28 mouse cellular contexts compared by ENCODE assay signal in genomic region chr7:16344598-16344997, GRCm38 (mm10). TPM values are rescaled to one million over a fixed set of nuclear protein-coding genes. Genes with fewer than 3 reads are reported as not detected.
A peak's percentile ranks its signal among the peaks of the same experiment; 100 is the strongest.
DNase-seq lines count a peak whose midpoint lies in the region; ATAC-seq and TF ChIP-seq lines count a peak whose summit lies in the region.
"Had no signal": no experiment of that assay in that cellular context is flagged by ENCODE, and none has a peak within 500 bp of the region (broad histone marks: within the 10 kb centered on the region; RNA-seq: fewer than 3 reads in every experiment).

No protein-coding gene starts in this region.

- H3K27ac ChIP-seq in hindbrain, postnatal 0 days = no peak overlapping the region
- H3K27ac ChIP-seq in hindbrain, embryonic 14.5 days = no peak overlapping the region
- H3K27ac ChIP-seq: embryonic facial prominence, embryonic 13.5 days; embryonic facial prominence, embryonic 15.5 days; forebrain, embryonic 10.5 days; forebrain, embryonic 12.5 days had no signal

- H3K4me3 ChIP-seq in hindbrain, postnatal 0 days (ENCODE audit: low read length) = no peak overlapping the region
- no peak overlapping the region for H3K4me3 ChIP-seq in hindbrain, embryonic 14.5 days (replicated peaks; ENCODE audit: low read length)
- H3K4me3 ChIP-seq: embryonic facial prominence, embryonic 13.5 days; embryonic facial prominence, embryonic 15.5 days; erythroblast, embryonic 14.5 days; forebrain, embryonic 10.5 days; forebrain, embryonic 12.5 days had no signal

- intact Hi-C loops in left cerebral cortex, postnatal 4 days (cut with DNase I) = no loop called here

- no peak overlapping the region for H3K4me2 ChIP-seq in hindbrain, postnatal 0 days (ENCODE audit: low read depth, low read length)
- H3K4me2 ChIP-seq in hindbrain, embryonic 14.5 days (replicated peaks) = no peak overlapping the region
- H3K4me2 ChIP-seq: embryonic facial prominence, embryonic 13.5 days; embryonic facial prominence, embryonic 15.5 days; forebrain, embryonic 12.5 days had no signal

- H3K9me3 ChIP-seq in hindbrain, postnatal 0 days (ENCODE audit: low read length) = no peaks in the 10 kb centered on the region
- no peaks in the 10 kb centered on the region for H3K9me3 ChIP-seq in hindbrain, embryonic 14.5 days (ENCODE audit: control insufficient read depth, low read length)
- H3K9me3 ChIP-seq: embryonic facial prominence, embryonic 13.5 days; embryonic facial prominence, embryonic 15.5 days; forebrain, embryonic 10.5 days; forebrain, embryonic 12.5 days; G1E had no signal

- TF ChIP-seq CTCF in hindbrain, postnatal 0 days (IDR thresholded peaks at IDR 0.05; ENCODE audit: low read depth) = no peak

- peaks cover 1% of the 10 kb centered on the region; the same call in 1 of the 2 replicates for H3K36me3 ChIP-seq in hindbrain, postnatal 0 days (ENCODE audit: insufficient read depth, low read length)
- H3K36me3 ChIP-seq in hindbrain, embryonic 14.5 days (replicated peaks; ENCODE audit: control insufficient read depth, insufficient read depth) = peaks cover 39% of the 10 kb centered on the region

- peak; percentile 7 for DNase-seq in hindbrain, postnatal 0 days (ENCODE audit: low spot score)
- DNase-seq in hindbrain, embryonic 14.5 days (ENCODE audit: low spot score) = no peak
- DNase-seq in left cerebral cortex, postnatal 4 days = peak; percentile 17
- DNase-seq in left cerebral cortex, adult 11 months (ENCODE audit: low spot score) = no peak
- DNase-seq in thymus, postnatal 0 days (ENCODE audit: low spot score) = peak; percentile 17
- DNase-seq in thymus, postnatal 14 days = no peak
- DNase-seq in spleen, adult 18-20 months = no peak
- DNase-seq: adrenal gland, adult 8-10 months; adrenal gland, postnatal 14 days; adrenal gland, postnatal 36 days; B cell, adult 2 months; cerebellum, adult 11 months; cerebellum, adult 18-20 months; cerebellum, adult 8-10 months; cerebellum, adult 9-11 months; cerebellum, postnatal 14 days; cerebellum, postnatal 36 days; embryo, embryonic 11 days had no signal

- no peaks in the 10 kb centered on the region for H3K4me1 ChIP-seq in hindbrain, postnatal 0 days (ENCODE audit: insufficient read depth, low read length)
- H3K4me1 ChIP-seq in hindbrain, embryonic 14.5 days (replicated peaks; ENCODE audit: control insufficient read depth, insufficient read depth, low read length) = no peaks in the 10 kb centered on the region
- H3K4me1 ChIP-seq: embryonic facial prominence, embryonic 13.5 days; embryonic facial prominence, embryonic 15.5 days; forebrain, embryonic 10.5 days; forebrain, embryonic 12.5 days had no signal

- H3K9ac ChIP-seq in hindbrain, postnatal 0 days (replicated peaks; ENCODE audit: low read length) = no peak overlapping the region
- no peak overlapping the region for H3K9ac ChIP-seq in hindbrain, embryonic 14.5 days
- H3K9ac ChIP-seq: embryonic facial prominence, embryonic 13.5 days; embryonic facial prominence, embryonic 15.5 days; forebrain, embryonic 12.5 days had no signal

- 63% methylated on average over 3 of the region's 3 CpGs for WGBS in hindbrain, postnatal 0 days
- WGBS in hindbrain, embryonic 14.5 days = 78% methylated on average over 3 of the region's 3 CpGs

- no peak for ATAC-seq in hindbrain, postnatal 0 days
- ATAC-seq in hindbrain, embryonic 14.5 days (ENCODE audit: low FRiP score) = no peak
- ATAC-seq: CD4-positive, CD25-positive, alpha-beta regulatory T cell, adult 4 months; forebrain, embryonic 14.5 days; Patski had no signal

- no peaks in the 10 kb centered on the region for H3K27me3 ChIP-seq in hindbrain, postnatal 0 days (ENCODE audit: insufficient read depth, low read length)
- no peaks in the 10 kb centered on the region for H3K27me3 ChIP-seq in hindbrain, embryonic 14.5 days (ENCODE audit: control insufficient read depth, insufficient read depth, low read length)
- H3K27me3 ChIP-seq: CH12.LX; embryonic facial prominence, embryonic 13.5 days; embryonic facial prominence, embryonic 15.5 days; forebrain, embryonic 12.5 days; Patski had no signal

RNA-seq across cellular contexts. Expression of gene Bbc3, which starts 36.4 kb away (rescaled TPM):
- 51.0 and 55.8 TPM in 2 replicates for total RNA-seq in hindbrain, postnatal 0 days (2014; rRNA removed)
- 32.2 and 33.3 TPM in 2 replicates for polyA plus RNA-seq in hindbrain, postnatal 0 days (2015; fragmentation: Nextera tagmentation; extraction: Ambion mirVana)
- polyA plus RNA-seq in hindbrain, embryonic 14.5 days (2014; fragmentation: Nextera tagmentation; extraction: Ambion mirVana) = 20.3 and 21.0 TPM in 2 replicates
- total RNA-seq in left cerebral cortex, postnatal 4 days (2021) = 10 to 100 TPM; 45.7 to 51.8 TPM
- polyA plus RNA-seq in thymus, postnatal 0 days (2015; fragmentation: Nextera tagmentation; extraction: Ambion mirVana) = 8.0 and 9.2 TPM in 2 replicates

RNA-seq across cellular contexts. Expression of gene Sae1, which starts 43.0 kb away (rescaled TPM):
- total RNA-seq in hindbrain, postnatal 0 days (2014; rRNA removed) = 88.6 and 89.4 TPM in 2 replicates
- polyA plus RNA-seq in hindbrain, postnatal 0 days (2015; fragmentation: Nextera tagmentation; extraction: Ambion mirVana) = 215 and 216 TPM in 2 replicates
- polyA plus RNA-seq in hindbrain, embryonic 14.5 days (2014; fragmentation: Nextera tagmentation; extraction: Ambion mirVana) = 224 and 245 TPM in 2 replicates
- total RNA-seq in left cerebral cortex, postnatal 4 days (2021) = 100 to 1,000 TPM; 119 to 129 TPM
- polyA plus RNA-seq in thymus, postnatal 0 days (2015; fragmentation: Nextera tagmentation; extraction: Ambion mirVana) = 246 and 259 TPM in 2 replicates

RNA-seq across cellular contexts. Expression of gene Zc3h4, which starts 56.1 kb away (rescaled TPM):
- 36.8 and 38.2 TPM in 2 replicates for total RNA-seq in hindbrain, postnatal 0 days (2014; rRNA removed)
- polyA plus RNA-seq in hindbrain, postnatal 0 days (2015; fragmentation: Nextera tagmentation; extraction: Ambion mirVana) = 8.3 and 9.1 TPM in 2 replicates
- 14.4 and 17.0 TPM in 2 replicates for polyA plus RNA-seq in hindbrain, embryonic 14.5 days (2014; fragmentation: Nextera tagmentation; extraction: Ambion mirVana)
- 10 to 100 TPM; 67.8 to 68.5 TPM for total RNA-seq in left cerebral cortex, postnatal 4 days (2021)
- polyA plus RNA-seq in thymus, postnatal 0 days (2015; fragmentation: Nextera tagmentation; extraction: Ambion mirVana) = 12.2 and 15.9 TPM in 2 replicates

RNA-seq across cellular contexts. Expression of gene Ccdc9, which starts 58.0 kb away (rescaled TPM):
- total RNA-seq in hindbrain, postnatal 0 days (2014; rRNA removed) = 11.8 and 27.9 TPM in 2 replicates
- polyA plus RNA-seq in hindbrain, postnatal 0 days (2015; fragmentation: Nextera tagmentation; extraction: Ambion mirVana) = 13.4 and 14.8 TPM in 2 replicates
- polyA plus RNA-seq in hindbrain, embryonic 14.5 days (2014; fragmentation: Nextera tagmentation; extraction: Ambion mirVana) = 17.0 TPM in 2 replicates
- total RNA-seq in left cerebral cortex, postnatal 4 days (2021) = 10 to 100 TPM; 86.2 to 91.5 TPM
- polyA plus RNA-seq in thymus, postnatal 0 days (2015; fragmentation: Nextera tagmentation; extraction: Ambion mirVana) = 15.9 and 21.9 TPM in 2 replicates

Comparison
In these comparisons a context has a peak if more than half of its experiments do, and no peak if none do; other contexts are left out.
1. DNase-seq: peak in hindbrain, postnatal 0 days (single experiment), left cerebral cortex, postnatal 4 days (single experiment) and thymus, postnatal 0 days (single experiment); none in hindbrain, embryonic 14.5 days (single experiment), left cerebral cortex, adult 11 months (single experiment), thymus, postnatal 14 days (single experiment) and spleen, adult 18-20 months (0 of 2).